Mouse (Mus musculus): ENCODE data around the gene Zfr2.

- TF ChIP-seq CTCF (IDR thresholded peaks at IDR 0.05; ENCODE audit: control insufficient read depth, insufficient read depth, insufficient replicate concordance, low read depth, low read length): no peak
- TF ChIP-seq POLR2A (IDR thresholded peaks at IDR 0.05; ENCODE audit: control insufficient read depth, low read depth, low read length): peak; percentile 61; the same call in 1 of the 2 replicates
These were observed 38.8 kb upstream of the Zfr2 start for GRCm38 (mm10) chr10:81193991-81194774.

All from testis, adult 2 months (tissue).